Mouse (Mus musculus): ENCODE data around the gene Gramd4.
"Not testable (repeated sequence)": the region's sequence is repeated elsewhere in the genome, so short reads cannot be mapped to it uniquely, and the experiment has no call there.

Gramd4 gene

GRCm38 (mm10) chr15:86090578-86090977 is 33.1 kb downstream of the Gramd4 start:
- DNase-seq (ENCODE audit: low spot score) = no peak

- no peak for DNase-seq (ENCODE audit: low spot score)
Observed at GRCm38 (mm10) chr15:86091201-86091997, 33.9 kb downstream of the Gramd4 start.

DNA sequence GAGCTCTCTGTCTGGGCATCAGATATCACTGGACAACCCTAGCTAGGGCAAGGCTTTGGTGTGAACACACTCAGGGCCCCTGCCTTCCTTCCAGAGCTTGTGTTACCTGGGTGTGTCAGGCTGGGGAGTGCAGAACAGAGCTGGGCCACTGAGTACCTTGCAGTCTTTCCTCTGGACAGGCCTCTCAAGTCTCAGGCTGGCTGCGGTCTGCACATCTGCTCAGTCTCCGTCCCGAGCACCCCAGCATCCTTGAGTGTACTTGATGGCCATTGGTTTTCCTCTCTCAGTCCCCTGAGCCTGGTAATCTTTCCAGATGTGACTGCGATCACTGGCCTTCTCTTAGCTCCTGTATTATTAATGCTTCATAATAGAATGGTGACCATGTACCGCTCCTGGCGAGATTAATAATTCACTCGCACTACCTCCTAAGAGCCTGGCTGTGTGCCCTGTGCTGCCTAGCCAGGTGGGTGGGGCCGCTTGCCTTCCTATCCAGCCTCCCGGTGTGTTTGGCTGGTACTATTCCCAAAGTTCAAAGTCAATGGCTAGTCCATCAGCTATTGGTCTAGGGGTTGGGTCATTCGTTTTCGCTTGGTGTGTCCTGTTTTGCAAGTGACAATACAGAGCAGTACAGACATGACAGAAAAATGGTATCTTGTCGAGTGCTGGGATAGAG is 34.6 kb downstream of the Gramd4 start:
- DNase-seq (ENCODE audit: low spot score) = peak; percentile 67

- peak; percentile 47 for DNase-seq (ENCODE audit: low spot score)
Observed at GRCm38 (mm10) chr15:86093236-86093635, 35.7 kb downstream of the Gramd4 start.

DNA sequence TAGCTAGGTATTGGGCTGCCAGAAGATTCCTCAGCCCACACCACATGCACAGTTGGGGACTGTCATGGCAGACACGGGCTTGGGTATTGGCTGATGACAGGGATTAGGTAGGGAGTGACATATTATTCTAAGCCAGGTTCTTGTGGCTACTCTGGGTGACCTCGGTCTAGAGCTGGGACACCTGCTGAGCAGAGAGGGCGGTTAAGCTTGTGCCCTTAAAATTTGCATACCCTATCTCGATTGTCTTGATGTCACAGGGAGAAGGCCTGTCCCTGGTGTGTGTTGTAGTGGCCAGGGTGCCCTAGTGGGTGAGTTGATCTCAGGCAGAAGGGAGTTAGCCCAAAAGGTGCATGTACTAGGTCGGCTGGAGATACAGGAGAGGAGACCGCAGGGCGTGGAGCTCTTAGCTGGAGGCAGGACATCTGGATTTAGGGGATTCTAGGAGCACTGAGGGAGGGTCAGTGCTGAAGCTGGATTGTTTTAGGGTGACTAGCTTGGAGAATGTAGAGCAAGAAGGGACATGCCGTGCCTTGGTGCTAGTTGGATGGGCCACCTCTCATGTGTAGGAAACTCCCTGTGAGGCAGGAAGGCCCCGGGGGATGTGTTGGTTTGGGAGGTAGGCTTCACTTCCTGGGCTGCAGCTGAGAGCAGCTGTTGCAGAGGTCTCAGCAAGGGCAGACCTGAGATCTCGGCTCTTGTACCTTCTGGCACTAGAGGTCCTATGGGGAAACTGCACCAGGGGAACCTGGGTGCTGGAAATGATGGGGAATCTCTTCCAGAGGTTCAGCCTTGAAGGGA is 37.0 kb downstream of the Gramd4 start:
- DNase-seq (ENCODE audit: low spot score) = no peak

DNA sequence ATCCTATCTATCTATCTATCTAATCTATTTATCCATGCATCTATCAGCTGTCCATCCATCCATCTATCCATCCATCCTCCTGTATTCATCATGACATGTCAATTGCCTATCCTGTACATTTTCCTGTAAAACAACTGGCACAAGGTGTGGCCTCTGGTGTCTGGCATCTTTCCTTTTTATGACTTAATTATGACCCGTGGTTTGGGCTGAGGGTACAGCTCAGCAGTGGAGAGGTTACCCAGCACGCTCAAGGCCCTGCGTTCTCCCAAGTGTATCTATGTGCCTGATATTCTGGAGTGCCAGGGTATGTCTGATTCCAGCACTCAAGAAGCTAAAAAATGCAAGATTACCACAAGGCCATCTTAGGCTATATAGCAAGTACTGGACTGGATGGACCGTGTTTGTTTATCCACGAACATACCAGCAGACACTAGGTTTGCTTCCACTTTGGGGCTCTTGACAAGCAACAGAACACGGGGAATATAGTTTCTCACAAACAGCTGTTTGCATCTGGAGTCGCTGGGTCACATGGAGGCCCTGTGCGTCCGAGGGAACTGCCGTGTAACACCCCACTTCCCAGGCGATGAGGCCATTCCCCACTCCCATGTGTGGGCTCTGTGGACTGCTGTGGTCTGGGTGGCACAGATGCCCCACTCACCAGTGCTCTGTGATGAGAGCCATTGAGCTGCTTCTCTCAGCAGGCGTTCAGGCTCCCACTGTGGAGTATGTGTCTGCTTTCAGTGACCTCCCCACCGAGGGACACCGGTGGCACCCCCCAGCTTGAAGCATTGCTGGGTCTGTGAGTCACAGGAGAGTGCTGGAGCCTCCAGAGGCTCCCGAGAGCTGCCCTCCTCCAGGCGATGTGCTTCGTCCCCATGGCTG is 38.5 kb downstream of the Gramd4 start:
- DNase-seq (ENCODE audit: low spot score) = no peak

GRCm38 (mm10) chr15:86096604-86097020 is 39.1 kb downstream of the Gramd4 start:
- not testable (repeated sequence) for DNase-seq (ENCODE audit: low spot score)

DNA sequence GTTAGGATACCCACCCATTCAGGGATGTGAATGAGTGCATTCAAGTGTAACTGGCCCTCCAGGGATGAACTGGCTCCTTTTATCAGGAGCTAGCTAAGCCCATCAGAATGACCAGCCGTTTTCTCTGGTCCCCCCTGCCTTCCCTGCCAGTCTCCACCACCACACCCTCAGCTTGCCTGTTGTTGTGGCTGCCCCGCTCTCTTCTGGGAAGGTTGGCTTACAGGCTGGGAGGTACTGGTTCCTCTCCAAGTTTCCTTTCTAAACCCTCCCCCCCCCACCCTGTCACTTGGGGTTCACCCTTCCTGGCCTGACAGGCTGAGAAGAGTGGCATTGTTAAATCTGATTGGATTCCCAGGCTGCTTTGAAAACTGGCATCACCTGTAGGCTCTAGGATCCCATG is 40.4 kb downstream of the Gramd4 start:
- DNase-seq (ENCODE audit: low spot score) = no peak

- no peak for DNase-seq (ENCODE audit: low spot score)
Observed at GRCm38 (mm10) chr15:86101585-86101984, 44.1 kb downstream of the Gramd4 start.

- DNase-seq (ENCODE audit: low spot score) = no peak
Observed at GRCm38 (mm10) chr15:86102308-86102707, 44.8 kb downstream of the Gramd4 start.

GRCm38 (mm10) chr15:86104401-86105344 is 47.2 kb downstream of the Gramd4 start:
- no peak for DNase-seq (ENCODE audit: low spot score)

GRCm38 (mm10) chr15:86105345-86105697 is 47.8 kb downstream of the Gramd4 start:
- DNase-seq (ENCODE audit: low spot score) = no peak

- DNase-seq (ENCODE audit: low spot score) = no peak
Observed at GRCm38 (mm10) chr15:86105751-86106150, 48.3 kb downstream of the Gramd4 start.

- DNase-seq (ENCODE audit: low spot score) = no peak
Observed at GRCm38 (mm10) chr15:86107831-86108471, 50.5 kb downstream of the Gramd4 start.

DNA sequence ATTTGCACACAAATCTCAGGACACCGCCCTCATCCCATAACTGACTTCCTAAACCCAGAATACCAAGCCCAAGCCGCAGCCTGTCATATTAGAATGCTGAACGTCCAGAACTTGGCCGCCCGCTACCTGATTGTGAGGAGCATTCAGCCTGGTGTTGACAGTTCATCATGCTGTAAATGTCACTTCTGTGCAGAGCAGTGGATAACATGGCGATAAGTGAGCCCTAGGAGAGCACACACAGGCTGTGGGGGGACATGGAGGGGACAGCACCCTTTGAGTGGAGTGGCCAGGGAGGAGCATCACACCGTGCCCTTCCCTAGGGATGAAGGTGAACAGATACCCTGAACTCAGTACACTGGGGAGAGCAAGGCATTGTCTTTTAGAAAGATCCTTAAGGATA is 51.8 kb downstream of the Gramd4 start:
- no peak for DNase-seq (ENCODE audit: low spot score)

GRCm38 (mm10) chr15:86109650-86110211 is 52.2 kb downstream of the Gramd4 start:
- DNase-seq (ENCODE audit: low spot score) = no peak

GRCm38 (mm10) chr15:86110361-86111103 is 53.0 kb downstream of the Gramd4 start:
- no peak for DNase-seq (ENCODE audit: low spot score)

- DNase-seq (ENCODE audit: low spot score) = no peak
Observed at GRCm38 (mm10) chr15:86112707-86113341, 55.3 kb downstream of the Gramd4 start.

GRCm38 (mm10) chr15:86113342-86113710 is 55.8 kb downstream of the Gramd4 start:
- DNase-seq (ENCODE audit: low spot score) = no peak

Data from lung, postnatal 25 days (tissue).